Mouse (Mus musculus) thymus, postnatal 10 days (tissue): ENCODE measurements at regions not wholly inside any gene's neighbourhood (a gene's known extent, or its start where the extent isn't known, plus 50 kb on each side); places are given as distances from the start of the nearest gene placed in this dataset.

Experiments
- DNase-seq, 2 experiments: peaks; one replicate each; pipeline ENCODE4 v3.0.0; 2021; ENCODE audit warnings: low spot score in 2 of 2

DNA sequence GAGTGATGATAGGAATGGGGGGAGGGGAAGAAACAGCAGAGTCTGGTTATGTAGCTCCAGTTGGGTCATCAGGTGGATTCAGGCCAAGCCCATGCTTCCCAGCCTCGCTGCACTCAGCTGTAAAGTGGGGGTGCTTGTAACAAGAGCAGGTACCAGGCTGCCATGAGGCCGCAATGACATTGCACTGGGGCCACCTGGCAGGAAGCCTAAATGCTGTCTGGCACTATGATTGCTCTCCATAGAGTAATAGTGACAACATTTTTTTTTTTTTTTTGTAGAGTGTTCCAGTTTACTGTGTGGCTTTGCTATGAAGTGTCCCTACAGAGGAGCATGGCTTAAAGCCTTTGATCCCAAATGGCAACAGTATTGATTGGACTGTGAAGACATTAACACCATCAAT lies 171.9 kb upstream of the Prok2 start:
- no peak for DNase-seq

- no peak for DNase-seq
Observed at GRCm38 (mm10) chr6:99895558-99895957, 169.4 kb upstream of the Prok2 start.

DNA sequence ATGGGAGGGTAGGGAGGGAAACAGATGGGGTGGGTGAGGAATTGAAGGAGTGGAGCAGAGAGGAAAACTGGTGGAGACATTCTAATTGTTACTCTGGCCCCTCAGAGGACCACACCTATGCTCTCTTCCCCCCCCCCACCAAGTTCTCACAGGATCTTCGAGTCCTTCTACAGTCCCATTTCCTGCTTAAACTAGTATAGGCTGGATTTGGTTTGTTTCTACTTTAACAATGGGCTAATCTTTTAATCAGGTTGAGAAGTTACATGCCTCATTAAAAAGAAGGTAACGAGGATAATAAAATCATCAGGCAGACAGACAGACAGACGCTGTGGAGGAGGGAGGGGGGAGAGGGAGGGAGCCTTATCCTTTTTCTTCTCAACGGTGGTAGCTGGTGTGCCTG lies 167.7 kb upstream of the Prok2 start:
- no peak for DNase-seq

DNA sequence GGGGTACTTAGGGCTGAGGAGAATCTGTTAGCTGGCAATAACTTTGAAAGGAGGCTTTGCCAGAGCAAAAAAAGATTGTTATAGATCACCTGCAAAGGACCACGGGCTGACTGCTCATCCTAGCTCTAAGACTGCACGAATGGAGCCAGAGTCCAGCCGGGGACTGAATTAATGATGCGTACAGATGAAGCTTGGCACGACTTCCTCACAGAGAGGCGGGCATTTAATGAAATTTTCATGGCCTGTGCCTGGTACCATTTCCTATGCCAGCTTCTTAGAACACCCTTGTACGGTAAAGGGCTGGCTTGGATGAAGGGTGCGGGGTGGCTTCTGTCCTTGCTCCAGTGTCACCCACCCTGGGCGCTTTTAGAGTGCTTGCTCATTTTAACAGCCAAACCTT lies 166.0 kb upstream of the Prok2 start:
- DNase-seq: no peak

GRCm38 (mm10) chr6:99891790-99892189 lies 165.6 kb upstream of the Prok2 start:
- no peak for DNase-seq

DNA sequence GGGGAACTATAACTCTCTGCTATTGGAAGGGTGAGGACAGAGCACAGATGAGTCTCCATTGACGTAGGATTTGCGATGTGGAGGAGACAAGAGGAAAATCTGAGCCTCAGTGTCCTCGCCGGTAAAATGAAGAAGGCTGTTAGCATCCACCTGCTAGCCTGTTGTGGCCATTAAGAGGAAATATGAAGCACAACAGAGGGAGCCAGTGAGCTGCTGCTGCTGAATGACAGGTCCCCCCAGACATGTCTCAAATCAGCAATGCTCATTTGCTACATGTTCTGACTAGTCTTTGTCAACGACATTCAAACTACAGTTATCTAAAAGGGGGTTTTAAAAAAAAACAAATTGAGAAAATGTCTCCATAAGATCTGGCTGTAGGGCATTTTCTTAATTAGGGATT lies 164.6 kb upstream of the Prok2 start:
- no peak for DNase-seq

GRCm38 (mm10) chr6:99889055-99889454 lies 162.9 kb upstream of the Prok2 start:
- DNase-seq: no peak

DNA sequence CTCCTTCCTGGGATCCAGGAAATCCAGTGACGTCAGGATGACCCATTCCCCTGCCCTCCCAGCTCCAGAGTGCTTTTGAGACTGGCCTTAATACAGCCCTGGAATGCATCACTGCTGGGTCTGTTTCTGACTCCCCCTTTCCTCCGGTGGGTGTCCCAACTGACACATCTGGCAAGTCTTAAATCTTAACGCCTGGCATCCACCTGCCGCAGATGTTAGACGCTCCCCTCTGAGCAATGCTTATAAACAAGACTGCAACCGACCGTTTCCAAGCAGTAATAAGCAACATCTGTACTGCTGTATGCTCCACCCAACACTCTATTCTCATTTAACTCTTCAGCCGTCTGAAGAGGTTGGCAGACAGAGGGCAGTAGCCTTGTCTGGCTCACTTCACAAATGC lies 161.7 kb upstream of the Prok2 start:
- no peak for DNase-seq

DNA sequence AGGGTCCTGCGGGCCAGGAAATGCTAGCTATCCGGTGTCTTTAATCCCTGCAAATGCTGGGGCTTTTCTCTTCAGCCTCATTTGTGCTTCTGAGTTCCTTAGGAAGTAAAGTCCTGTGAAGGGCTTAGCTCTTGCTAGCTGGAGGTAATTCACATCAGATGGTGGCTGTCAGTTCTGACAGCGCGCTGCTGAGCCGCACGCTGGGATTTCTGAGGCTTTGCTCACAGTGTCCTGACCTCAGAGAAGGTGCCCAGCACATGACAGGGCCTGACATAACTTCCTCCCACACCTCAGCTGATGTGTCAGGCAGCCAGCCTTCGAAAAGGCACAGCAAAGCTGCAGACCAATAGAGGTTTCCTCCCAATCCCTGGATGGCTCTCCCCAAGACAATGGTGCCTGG lies 158.6 kb upstream of the Prok2 start:
- no peak for DNase-seq

DNA sequence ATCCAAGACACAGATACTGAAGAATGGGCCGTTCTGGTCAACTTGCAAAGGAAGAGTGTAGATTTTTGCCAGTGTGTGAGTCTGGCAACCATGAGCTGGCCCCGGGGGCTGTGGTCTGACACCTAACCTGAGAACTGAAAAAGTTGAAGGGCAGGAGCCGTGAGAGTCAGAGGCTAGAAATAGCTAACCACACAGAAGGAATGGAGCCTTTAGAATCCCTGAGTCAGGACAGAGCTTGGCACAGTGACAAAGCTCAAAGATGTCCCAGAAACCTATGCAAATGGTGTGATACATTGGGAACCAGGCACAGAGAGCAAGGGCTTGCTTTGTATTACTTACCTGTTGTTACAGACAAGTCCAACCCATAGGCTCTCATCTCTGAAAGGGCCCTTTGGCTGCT lies 157.9 kb upstream of the Prok2 start:
- no peak for DNase-seq

DNA sequence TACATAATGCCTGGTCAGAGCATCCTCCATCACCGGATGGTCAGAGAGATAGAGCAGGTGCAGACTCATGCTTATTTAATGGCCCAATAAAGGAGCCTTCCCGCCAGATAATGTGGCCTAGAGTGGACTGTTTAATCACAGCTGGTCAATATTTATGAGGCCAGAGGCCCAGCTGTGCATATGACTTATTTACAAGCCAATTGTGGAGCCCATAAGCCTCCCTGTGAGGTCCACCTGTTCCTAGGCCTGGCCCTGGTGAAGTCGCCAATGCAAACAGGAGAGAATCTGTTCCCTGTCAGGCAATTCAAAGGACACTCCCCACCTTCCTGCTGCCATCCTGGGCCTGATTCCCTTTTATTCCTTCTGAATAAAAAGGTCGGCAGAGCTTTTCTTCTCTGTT lies 155.4 kb upstream of the Prok2 start:
- no peak for DNase-seq

- no peak for DNase-seq
Observed at GRCm38 (mm10) chr6:99874852-99875251, 148.7 kb upstream of the Prok2 start.

GRCm38 (mm10) chr6:99874029-99874428 lies 147.8 kb upstream of the Prok2 start:
- DNase-seq: no peak

DNA sequence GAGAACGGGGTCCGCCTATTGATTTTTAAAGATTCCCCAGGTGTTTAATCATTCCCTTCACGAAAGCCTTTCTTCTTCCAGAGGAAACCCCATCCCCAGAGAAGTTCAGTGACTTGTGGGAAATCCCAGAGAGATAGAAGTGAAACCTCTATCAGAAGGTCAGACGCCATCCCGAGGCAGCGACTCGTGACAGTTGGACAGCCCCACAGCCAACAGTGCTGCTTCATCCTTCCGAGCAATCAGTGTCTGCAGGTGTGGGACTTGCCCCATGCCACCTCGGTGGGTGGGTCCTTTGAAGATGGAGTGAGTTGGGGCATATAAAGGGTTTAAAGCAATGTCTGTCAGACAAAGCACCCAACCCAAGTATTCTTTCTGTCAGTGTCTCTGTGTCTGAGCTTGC lies 139.9 kb upstream of the Prok2 start:
- DNase-seq: peak; percentile 14 to 19

DNA sequence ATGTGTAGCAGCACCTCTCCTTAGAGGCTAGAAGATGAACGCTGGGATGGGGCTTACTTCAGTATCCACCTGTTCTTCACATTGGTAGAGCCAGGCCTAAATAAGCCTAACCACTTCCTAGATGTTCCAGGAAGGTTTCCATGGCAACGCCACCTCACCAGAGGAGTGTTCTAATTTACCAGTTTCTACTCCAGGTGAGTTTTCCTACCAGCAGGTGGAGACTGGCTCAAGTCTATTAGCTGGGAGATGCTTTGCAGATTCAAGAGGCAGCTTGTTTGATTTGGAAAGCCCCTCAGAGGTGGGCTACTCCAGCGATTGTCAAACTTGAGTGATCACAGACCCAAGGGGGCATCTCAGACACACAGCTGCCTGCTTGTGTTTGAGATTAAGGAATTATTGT lies 138.8 kb upstream of the Prok2 start:
- DNase-seq: no peak

DNA sequence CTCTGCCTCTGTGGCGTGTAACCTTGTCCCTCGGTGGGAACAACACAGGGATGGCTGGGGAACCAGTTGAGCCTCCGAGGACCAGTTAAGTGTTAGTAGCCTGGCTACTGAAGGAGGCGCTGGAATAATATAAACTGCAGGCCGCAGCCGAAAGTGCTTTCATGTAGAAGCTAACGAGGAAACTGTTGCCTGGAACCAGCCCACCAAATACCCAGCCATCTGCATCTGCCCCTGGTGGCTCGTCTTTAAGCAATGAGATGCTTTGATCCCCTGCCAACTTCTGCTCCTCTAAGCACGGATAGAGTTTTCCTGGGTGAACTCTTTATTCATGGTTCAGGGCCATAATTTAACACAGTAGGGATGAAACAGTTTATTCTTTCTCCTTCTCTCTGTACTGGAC lies 137.2 kb upstream of the Prok2 start:
- no peak for DNase-seq

DNA sequence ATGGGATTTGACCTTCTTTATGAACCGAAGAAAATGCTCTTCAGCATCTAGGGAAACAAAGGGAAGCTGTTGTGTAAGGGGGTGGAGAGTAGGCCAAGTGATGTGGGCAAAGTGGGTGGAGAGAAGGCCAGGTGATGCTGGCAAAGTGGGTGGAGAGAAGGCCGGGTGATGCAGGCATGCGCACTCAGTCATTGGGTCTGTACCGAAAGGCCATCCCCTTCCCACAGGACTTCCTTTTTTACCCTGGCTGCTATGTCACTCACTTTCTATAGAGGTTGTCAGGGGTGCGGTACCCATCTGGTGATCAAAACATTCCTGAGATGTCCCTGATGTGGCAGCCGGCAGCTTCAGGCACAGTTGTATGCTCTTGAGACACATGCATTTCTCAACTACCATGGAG lies 131.2 kb upstream of the Prok2 start:
- no peak for DNase-seq

- DNase-seq: no peak
Observed at GRCm38 (mm10) chr6:99853716-99854115, 127.5 kb upstream of the Prok2 start.

GRCm38 (mm10) chr6:99850706-99851105 lies 124.5 kb upstream of the Prok2 start:
- DNase-seq: no peak

DNA sequence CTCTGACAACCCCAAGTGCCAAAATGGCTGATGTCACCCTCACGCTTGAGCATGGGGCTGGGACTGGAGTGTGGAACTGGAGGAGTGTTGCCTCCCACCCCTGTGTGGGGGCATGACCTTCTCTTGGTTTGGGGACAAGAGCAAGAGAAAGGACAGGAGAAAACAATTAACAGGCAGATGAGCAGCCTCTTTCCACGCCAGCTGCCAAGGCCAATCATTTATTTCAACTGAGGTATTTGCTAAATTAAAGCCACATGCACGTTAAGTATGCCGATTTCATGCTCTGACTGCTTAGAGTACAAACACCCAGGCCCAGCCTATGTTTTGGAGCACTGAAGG lies 119.3 kb upstream of the Prok2 start:
- no peak for DNase-seq

DNA sequence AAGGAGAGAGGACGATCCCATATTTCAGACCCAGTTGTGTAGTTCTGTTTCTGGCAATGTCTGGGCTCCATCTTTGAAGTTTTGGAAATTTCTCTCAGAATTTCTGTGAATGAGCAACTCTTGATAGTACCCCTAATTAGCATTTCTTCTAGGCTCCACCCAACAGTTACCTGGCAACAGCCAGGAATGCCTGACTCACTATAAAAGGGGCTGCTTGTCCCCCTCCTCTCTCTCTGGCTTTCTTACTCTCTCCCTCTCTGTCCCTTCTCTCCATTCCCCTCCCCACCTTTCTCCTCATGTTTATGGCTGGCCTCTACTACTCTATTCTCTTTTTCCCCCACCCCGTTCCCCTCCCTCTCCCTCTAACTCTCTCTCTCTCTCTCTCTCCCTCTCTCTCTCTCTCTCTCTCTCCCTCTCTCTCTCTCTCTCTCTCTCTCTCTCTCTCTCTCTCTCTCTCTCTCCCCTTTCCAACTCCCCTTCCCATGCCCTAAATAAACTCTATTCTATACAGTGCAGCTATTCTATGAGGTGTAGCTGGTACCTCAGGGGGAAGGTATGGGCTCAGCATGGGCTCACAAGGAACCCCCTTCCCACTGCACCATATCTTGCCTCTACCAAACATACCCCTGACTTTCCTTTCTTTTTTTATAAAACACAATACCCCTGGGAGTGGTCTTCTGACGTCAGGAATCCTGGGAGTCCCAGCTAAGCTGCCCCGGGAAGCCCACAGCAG lies 118.7 kb upstream of the Prok2 start:
- no peak for DNase-seq

GRCm38 (mm10) chr6:99843507-99843906 lies 117.3 kb upstream of the Prok2 start:
- DNase-seq: no peak

DNA sequence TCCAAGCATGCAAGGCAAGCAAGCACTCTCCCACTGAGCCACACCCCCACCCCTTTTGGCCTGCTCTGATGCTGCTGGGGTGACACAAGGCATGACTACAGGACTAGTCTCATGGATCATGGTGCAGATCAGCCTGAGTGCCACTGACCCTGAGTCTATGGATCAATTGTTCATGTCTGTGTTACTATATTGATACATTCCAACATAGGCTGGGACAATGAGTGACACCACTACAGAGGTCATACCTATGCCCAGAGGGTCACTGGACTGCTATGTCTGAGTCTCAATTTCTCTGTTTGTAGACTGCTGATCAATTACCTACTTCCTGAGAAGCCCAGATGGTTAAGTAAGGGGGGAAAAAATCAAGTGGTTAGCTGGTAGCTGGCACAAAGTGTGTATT lies 116.5 kb upstream of the Prok2 start:
- DNase-seq: no peak

DNA sequence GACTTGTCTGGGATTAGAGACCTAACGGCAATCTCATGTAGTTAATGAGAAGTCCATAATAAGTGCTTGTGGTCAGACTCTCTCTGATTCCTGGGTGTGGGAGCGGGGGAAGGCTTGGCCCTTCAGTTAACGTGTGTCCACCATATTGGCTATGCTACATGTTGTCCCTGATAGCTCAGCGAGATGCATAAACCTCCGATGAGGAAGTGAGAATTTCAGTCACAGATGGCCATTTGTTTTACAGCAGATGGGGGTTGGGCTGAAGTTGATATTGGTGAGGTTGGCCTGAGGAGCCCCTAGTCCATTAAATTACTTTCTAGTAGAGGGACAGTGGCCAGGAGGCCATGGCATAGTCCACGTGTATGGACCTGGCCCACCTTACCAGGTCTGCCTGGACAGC lies 114.6 kb upstream of the Prok2 start:
- DNase-seq: no peak

GRCm38 (mm10) chr6:99833323-99833722 lies 107.1 kb upstream of the Prok2 start:
- DNase-seq: no peak
